Mouse (Mus musculus) liver, postnatal 0 days (tissue): ENCODE results near the gene Psmd9. TPM values are rescaled to one million over a fixed set of nuclear protein-coding genes. Genes with fewer than 3 reads are reported as not detected.

ENCODE experiments used
- ATAC-seq: fragments of 200-750 bp; cut with Nextera tagmentation; 2 replicates; pipeline ENCODE4 v1.8.0; 2017; ENCODE audit warnings: mild to moderate bottlenecking, moderate library complexity
- DNase-seq: peaks from one replicate; pipeline ENCODE4 v3.0.0-alpha.2; 2016
- H3K27ac ChIP-seq: fragments of 300-500 bp; sonication (generic); 2 replicates; pipeline ENCODE4 v1.5.1; 2014; ENCODE audit warnings: antibody characterized with exemption, moderate library complexity, mild to moderate bottlenecking, low read depth
- H3K27me3 ChIP-seq: fragments of 300-500 bp; sonication (generic); 2 replicates; pipeline ENCODE4 v1.6.1; 2014; ENCODE audit warnings: low read length, control low read depth, mixed read lengths; ENCODE audit not compliant: insufficient read depth
- H3K36me3 ChIP-seq: fragments of 300-500 bp; sonication (generic); replicated peaks from 2 replicates; pipeline ENCODE4 v1.6.1; 2014; ENCODE audit warnings: mild to moderate bottlenecking, control low read depth, low read length, moderate library complexity, mixed read lengths; ENCODE audit not compliant: insufficient read depth
- H3K4me1 ChIP-seq: fragments of 300-500 bp; sonication (generic); 2 replicates; pipeline ENCODE4 v1.6.1; 2014; ENCODE audit warnings: antibody characterized with exemption, mild to moderate bottlenecking, control low read depth; ENCODE audit not compliant: insufficient read depth
- H3K4me2 ChIP-seq: fragments of 300-500 bp; sonication (generic); 2 replicates; pipeline ENCODE4 v1.6.1; 2014; ENCODE audit warnings: low read depth, mild to moderate bottlenecking, low read length, moderate library complexity, mixed read lengths
- H3K4me3 ChIP-seq: fragments of 300-500 bp; sonication (generic); 2 replicates; pipeline ENCODE4 v1.5.1; 2014; ENCODE audit warnings: low read depth, low read length
- H3K9ac ChIP-seq: fragments of 300-500 bp; sonication (generic); replicated peaks from 2 replicates; pipeline ENCODE4 v1.6.1; 2014; ENCODE audit warnings: mild to moderate bottlenecking, moderate library complexity
- H3K9me3 ChIP-seq: fragments of 300-500 bp; sonication (generic); 2 replicates; pipeline ENCODE4 v1.6.1; 2016; ENCODE audit warnings: mild to moderate bottlenecking, control low read depth, low read length, mixed read lengths
- CTCF ChIP-seq: sonication (generic); IDR thresholded peaks from 2 replicates; pipeline ENCODE4 v1.5.1; 2016; ENCODE audit warnings: antibody characterized with exemption, low read depth
- EP300 ChIP-seq: IDR thresholded peaks from 2 replicates; pipeline ENCODE4 v1.6.1; 2016; ENCODE audit warnings: antibody characterized with exemption, low read depth, mild to moderate bottlenecking
- WGBS: fragments of 180-500 bp; shearing (Covaris S2); extraction: QIAGEN DNeasy Blood & Tissue Kit; methylation state at CpG from one replicate; pipeline ENCODE4 v1.1.7; 2014; ENCODE audit not compliant: insufficient replicate concordance; 5-methylcytosine and 5-hydroxymethylcytosine counted together
- polyA plus RNA-seq: library from polyadenylated mRNA; unstranded; fragments of >200 nt; fragmentation: Nextera tagmentation; extraction: Ambion mirVana; gene quantifications from 2 replicates; pipeline ENCODE4 v1.2.1, GENCODE M21; 2015

Psmd9 gene
- polyA plus RNA-seq, 1 experiment from 2014 or later = 120 TPM

- H3K27me3 ChIP-seq = no peaks in the 10 kb centered on the region
- peaks cover 14% of the 10 kb centered on the region for H3K4me1 ChIP-seq
- H3K9ac ChIP-seq = no peak overlapping the region
- ATAC-seq (no peak), DNase-seq (no peak)
- TF ChIP-seq CTCF (no peak), EP300 (no peak)
- H3K36me3 ChIP-seq = peaks cover 32% of the 10 kb centered on the region
- 65% methylated on average over 2 of the region's 2 CpGs for WGBS
- no peaks in the 10 kb centered on the region for H3K9me3 ChIP-seq
- H3K4me2 ChIP-seq = no peak overlapping the region
- H3K4me3 ChIP-seq = no peak overlapping the region
- no peak overlapping the region for H3K27ac ChIP-seq
Observed at GRCm38 (mm10) chr5:123232180-123232579, 63.0 kb downstream of the Psmd9 start.

- H3K4me2 ChIP-seq = no peak overlapping the region
- H3K4me3 ChIP-seq = no peak overlapping the region
- peaks cover 61% of the 10 kb centered on the region for H3K36me3 ChIP-seq
- no peak overlapping the region for H3K27ac ChIP-seq
- TF ChIP-seq EP300 (no peak), CTCF (peak; percentile 83)
- WGBS = 74% methylated on average over 2 of the region's 2 CpGs
- ATAC-seq (peak; percentile 69), DNase-seq (peak; percentile 86)
- no peak overlapping the region for H3K9ac ChIP-seq
- H3K27me3 ChIP-seq = no peaks in the 10 kb centered on the region
- H3K9me3 ChIP-seq = no peaks in the 10 kb centered on the region
- H3K4me1 ChIP-seq = 0 out of 2 replicates have a peak, but pooled peaks cover 3% of the 10 kb centered on the region
Observed at GRCm38 (mm10) chr5:123235731-123236130, 66.5 kb downstream of the Psmd9 start.

DNA sequence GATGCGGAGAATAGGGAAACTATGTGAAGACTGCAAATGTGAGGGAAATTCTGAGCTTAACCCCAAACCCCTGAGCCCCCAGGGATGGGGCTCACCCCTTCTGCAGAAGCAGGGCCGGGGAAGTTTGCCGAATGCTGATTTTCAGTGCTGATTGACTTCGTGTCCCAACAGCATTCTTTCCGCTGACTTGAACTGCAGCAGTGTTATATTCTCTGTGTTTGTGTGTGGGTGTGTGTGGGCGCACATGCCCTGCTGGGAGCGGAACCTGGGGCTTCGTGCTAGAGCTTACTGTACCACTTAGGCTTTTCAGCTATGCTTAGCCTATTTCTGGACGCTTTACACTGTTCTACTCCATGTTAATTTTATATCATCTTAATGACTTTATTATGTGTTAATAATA, 67.2 kb downstream of the Psmd9 start:
- Histone ChIP-seq H3K9ac (no peak overlapping the region), H3K27me3 (no peaks in the 10 kb centered on the region), H3K9me3 (no peaks in the 10 kb centered on the region), H3K4me1 (no peaks in the 10 kb centered on the region), H3K4me2 (no peak overlapping the region), H3K27ac (no peak overlapping the region), H3K4me3 (no peak overlapping the region), H3K36me3 (peaks cover 63% of the 10 kb centered on the region)
- DNase-seq (no peak), ATAC-seq (no peak)
- no peak for TF ChIP-seq CTCF
- no peak for TF ChIP-seq EP300
- 85% methylated on average over 9 of the region's 9 CpGs for WGBS

GRCm38 (mm10) chr5:123239501-123239900, 70.3 kb downstream of the Psmd9 start:
- no peak overlapping the region for H3K27ac ChIP-seq
- WGBS = 91% methylated on average over 11 of the region's 11 CpGs
- TF ChIP-seq EP300 (no peak), CTCF (no peak)
- H3K4me2 ChIP-seq = no peak overlapping the region
- H3K4me1 ChIP-seq = no peaks in the 10 kb centered on the region
- ATAC-seq (no peak), DNase-seq (no peak)
- peaks cover 78% of the 10 kb centered on the region for H3K36me3 ChIP-seq
- H3K4me3 ChIP-seq = no peak overlapping the region
- no peak overlapping the region for H3K9ac ChIP-seq
- no peaks in the 10 kb centered on the region for H3K27me3 ChIP-seq
- H3K9me3 ChIP-seq = no peaks in the 10 kb centered on the region

DNA sequence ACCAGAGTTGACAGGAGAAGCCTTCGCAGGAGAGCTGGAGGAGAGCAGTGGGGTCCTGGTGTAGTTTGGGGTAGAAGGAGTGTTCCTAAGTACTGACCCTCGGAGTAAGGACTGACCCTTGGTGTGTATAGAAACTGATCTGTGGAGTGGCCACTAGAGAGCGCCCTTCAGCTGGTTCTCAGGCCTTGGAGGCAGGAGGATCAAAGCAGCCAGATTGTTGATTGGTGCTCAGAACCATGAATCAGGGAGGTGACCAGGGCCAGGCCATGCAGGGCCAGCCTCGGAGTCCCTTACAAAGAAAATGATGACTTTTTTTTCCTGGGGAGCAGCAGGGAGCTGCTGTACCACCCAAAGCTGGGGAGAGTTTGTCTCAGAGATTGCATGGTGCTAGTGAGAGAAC, 76.3 kb downstream of the Psmd9 start:
- Histone ChIP-seq H3K4me3 (no peak overlapping the region), H3K27ac (no peak overlapping the region), H3K4me1 (no peaks in the 10 kb centered on the region), H3K36me3 (peaks cover 44% of the 10 kb centered on the region), H3K9me3 (no peaks in the 10 kb centered on the region), H3K9ac (no peak overlapping the region), H3K4me2 (no peak overlapping the region), H3K27me3 (no peaks in the 10 kb centered on the region)
- DNase-seq = peak; percentile 56
- 38% methylated on average over 4 of the region's 4 CpGs for WGBS
- peak; percentile 55 for ATAC-seq
- TF ChIP-seq CTCF = peak; percentile 78
- no peak for TF ChIP-seq EP300

DNA sequence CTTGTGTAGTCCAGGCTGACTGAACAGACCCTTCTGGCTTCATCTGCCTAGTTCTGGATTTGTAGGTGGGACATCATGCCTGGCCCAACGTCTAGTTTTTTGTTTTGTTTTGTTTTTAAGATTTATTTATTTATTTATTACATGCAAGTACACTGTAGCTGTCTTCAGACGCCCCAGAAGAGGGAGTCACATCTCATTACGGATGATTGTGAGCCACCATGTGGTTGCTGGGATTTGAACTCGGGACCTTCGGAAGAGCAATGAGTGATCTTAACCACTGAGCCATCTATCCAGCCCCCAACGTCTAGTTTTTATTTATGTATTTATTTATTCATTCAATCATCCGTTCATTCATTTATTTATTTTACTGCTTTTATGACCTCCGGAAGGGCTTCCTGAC, 82.2 kb downstream of the Psmd9 start:
- DNase-seq = no peak
- Histone ChIP-seq H3K9ac (no peak overlapping the region), H3K4me2 (no peak overlapping the region), H3K36me3 (peaks cover 9% of the 10 kb centered on the region), H3K9me3 (no peaks in the 10 kb centered on the region), H3K27ac (no peak overlapping the region), H3K27me3 (no peaks in the 10 kb centered on the region), H3K4me3 (no peak overlapping the region), H3K4me1 (no peaks in the 10 kb centered on the region)
- 68% methylated on average over 8 of the region's 8 CpGs for WGBS
- TF ChIP-seq EP300 (no peak), CTCF (no peak)
- no peak for ATAC-seq

DNA sequence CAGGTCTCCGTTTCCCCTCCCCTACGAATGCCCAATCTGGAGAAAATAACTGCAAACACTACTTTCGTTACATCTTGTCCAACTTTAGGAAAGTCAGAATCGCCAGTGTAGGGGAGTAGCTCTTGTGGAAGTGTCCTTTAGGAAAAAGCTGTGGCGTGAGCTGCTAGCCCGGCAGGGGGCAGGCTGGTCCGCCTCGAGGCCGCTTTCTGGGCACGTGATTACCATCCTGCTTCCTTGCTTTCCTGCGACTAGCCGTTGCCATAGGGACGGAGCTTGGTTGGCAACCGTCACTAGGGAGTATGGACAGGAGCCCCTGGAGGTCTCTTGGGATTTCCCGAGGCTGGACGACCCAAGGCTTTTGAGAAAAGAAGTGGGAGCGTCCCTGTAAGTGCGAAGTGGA, 82.6 kb downstream of the Psmd9 start, which contains the start of gene Wdr66:
TSS of gene Wdr66 (plus strand) at position 269 of the 400 bp plus-strand sequence.
- ATAC-seq = peak; percentile 64
- 0 out of 2 replicates have a peak within 1 kb of the TSS, but pooled peaks have one; percentile 15 for H3K4me2 ChIP-seq
- WGBS = 6% methylated on average over 18 of the region's 18 CpGs
- no peak within 1 kb of the TSS for H3K9ac ChIP-seq
- TF ChIP-seq CTCF = peak; percentile 84
- TF ChIP-seq EP300 = no peak
- no peak within 1 kb of the TSS for H3K27ac ChIP-seq
- no peaks in the 10 kb centered on the region for H3K9me3 ChIP-seq
- H3K27me3 ChIP-seq = no peaks in the 10 kb centered on the region
- DNase-seq = peak; percentile 81
- H3K4me1 ChIP-seq = no peaks in the 10 kb centered on the region
- H3K4me3 ChIP-seq = no peak within 1 kb of the TSS
- peaks cover 9% of the 10 kb centered on the region for H3K36me3 ChIP-seq
